Mouse (Mus musculus): ENCODE results near the gene Rab6b.

Gene Rab6b

GRCm38 (mm10) chr9:103111621-103112470, at the start of gene Rab6b:
Rab6b (plus strand) TSS chr9:103111787.
- DNase-seq, result peak; percentile 88 to 93

- no peak for DNase-seq
These were observed 48.0 kb upstream of the Rab6b start for GRCm38 (mm10) chr9:103063591-103063990.

GRCm38 (mm10) chr9:103066845-103067244, 44.7 kb upstream of the Rab6b start:
- DNase-seq, result peak; percentile 82 to 89

GRCm38 (mm10) chr9:103067651-103068050, 43.9 kb upstream of the Rab6b start:
- peak; percentile 86 to 88 for DNase-seq

- DNase-seq, result peak; percentile 85 to 88
These were observed 42.8 kb upstream of the Rab6b start for GRCm38 (mm10) chr9:103068769-103069168.

- no peak for DNase-seq
These were observed 39.9 kb upstream of the Rab6b start for GRCm38 (mm10) chr9:103071541-103072203.

GRCm38 (mm10) chr9:103072204-103072599, 39.4 kb upstream of the Rab6b start:
- DNase-seq, result no peak

- peak in 1 of 2 experiments; percentile 47 for DNase-seq
These were observed 38.6 kb upstream of the Rab6b start for GRCm38 (mm10) chr9:103072926-103073515.

GRCm38 (mm10) chr9:103076836-103077531, 34.6 kb upstream of the Rab6b start:
- peak in 1 of 2 experiments; percentile 48 for DNase-seq

GRCm38 (mm10) chr9:103078194-103078691, 33.3 kb upstream of the Rab6b start:
- no peak for DNase-seq

- no peak for DNase-seq
These were observed 31.4 kb upstream of the Rab6b start for GRCm38 (mm10) chr9:103080211-103080610.

- peak; percentile 64 to 69 for DNase-seq
These were observed 29.2 kb upstream of the Rab6b start for GRCm38 (mm10) chr9:103082246-103082975.

- peak; percentile 60 to 63 for DNase-seq
These were observed 28.2 kb upstream of the Rab6b start for GRCm38 (mm10) chr9:103083405-103083804.

- peak; percentile 85 to 88 for DNase-seq
These were observed 24.9 kb upstream of the Rab6b start for GRCm38 (mm10) chr9:103086736-103087135.

GRCm38 (mm10) chr9:103087301-103087700, 24.3 kb upstream of the Rab6b start:
- DNase-seq, result no peak

GRCm38 (mm10) chr9:103088661-103089060, 22.9 kb upstream of the Rab6b start:
- DNase-seq, result no peak

GRCm38 (mm10) chr9:103090116-103090875, 21.3 kb upstream of the Rab6b start:
- peak; percentile 89 to 93 for DNase-seq

- peak; percentile 54 to 57 for DNase-seq
These were observed 20.3 kb upstream of the Rab6b start for GRCm38 (mm10) chr9:103091039-103091883.

- DNase-seq, result peak; percentile 88 to 89
These were observed 19.3 kb upstream of the Rab6b start for GRCm38 (mm10) chr9:103092248-103092647.

- DNase-seq, result no peak
These were observed 17.9 kb upstream of the Rab6b start for GRCm38 (mm10) chr9:103093681-103094080.
